Mouse (Mus musculus) heart, embryonic 15.5 days (tissue): Measurements from ENCODE around the gene Ntn3. TPM values are rescaled to one million over a fixed set of nuclear protein-coding genes. Genes with fewer than 3 reads are reported as not detected.

ENCODE experiments used
- ATAC-seq: fragments of 200-750 bp; cut with Nextera tagmentation; replicated peaks from 2 replicates; pipeline ENCODE4 v1.8.0; 2017; ENCODE audit warnings: low read depth, moderate TSS enrichment; ENCODE audit not compliant: insufficient number of reproducible peaks, insufficient read depth, low FRiP score
- H3K27ac ChIP-seq: fragments of 300-500 bp; sonication (generic); 2 replicates; pipeline ENCODE4 v1.5.1; 2015; ENCODE audit warnings: mild to moderate bottlenecking, inconsistent platforms
- H3K27me3 ChIP-seq: fragments of 300-500 bp; sonication (generic); 2 replicates; pipeline ENCODE4 v1.6.1; 2015; ENCODE audit warnings: inconsistent platforms
- H3K36me3 ChIP-seq: fragments of 300-500 bp; sonication (generic); 2 replicates; pipeline ENCODE4 v1.6.1; 2015; ENCODE audit warnings: mild to moderate bottlenecking, inconsistent platforms
- H3K4me1 ChIP-seq: fragments of 300-500 bp; sonication (generic); replicated peaks from 2 replicates; pipeline ENCODE4 v1.6.1; 2015; ENCODE audit warnings: inconsistent platforms
- H3K4me2 ChIP-seq: fragments of 300-500 bp; sonication (generic); 2 replicates; pipeline ENCODE4 v1.6.1; 2015; ENCODE audit warnings: inconsistent platforms, mild to moderate bottlenecking, moderate library complexity
- H3K4me3 ChIP-seq: fragments of 300-500 bp; sonication (generic); 2 replicates; pipeline ENCODE4 v1.5.1; 2015; ENCODE audit warnings: mild to moderate bottlenecking, inconsistent platforms
- H3K9ac ChIP-seq: fragments of 300-500 bp; sonication (generic); 2 replicates; pipeline ENCODE4 v1.6.1; 2015; ENCODE audit warnings: mild to moderate bottlenecking, inconsistent platforms
- H3K9me3 ChIP-seq: fragments of 300-500 bp; sonication (generic); replicated peaks from 2 replicates; pipeline ENCODE4 v1.6.1; 2016; ENCODE audit warnings: inconsistent platforms
- WGBS: fragments of 180-500 bp; shearing (Covaris S2); methylation state at CpG from one replicate; pipeline ENCODE4 v1.1.7; 2015; ENCODE audit warnings: mixed read lengths; 5-methylcytosine and 5-hydroxymethylcytosine counted together
- polyA plus RNA-seq: library from polyadenylated mRNA; unstranded; fragments of >200 nt; fragmentation: Nextera tagmentation; extraction: Ambion mirVana; gene quantifications from 2 replicates; pipeline ENCODE4 v1.2.1, GENCODE M21; 2015

The Ntn3 gene
- polyA plus RNA-seq, 1 experiment from 2014 or later: 1.9 TPM

DNA sequence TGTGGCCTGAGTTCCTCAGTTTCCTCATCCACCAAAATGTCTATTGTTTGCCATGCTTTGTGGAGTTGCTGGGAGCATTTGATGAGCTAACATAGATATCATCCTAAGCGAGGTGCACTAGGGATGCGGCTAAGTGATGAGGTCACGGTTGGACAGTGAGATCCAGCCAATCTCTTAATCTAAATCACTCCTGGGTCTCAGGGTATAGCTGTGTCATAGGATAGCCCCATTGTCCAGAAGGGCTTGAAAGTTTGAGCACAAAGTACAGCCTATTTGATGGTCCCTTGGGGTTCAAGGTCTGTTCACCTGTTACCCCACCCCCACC, 547 bp upstream of the Ntn3 start:
- no peak overlapping the region for H3K9ac ChIP-seq
- no peak overlapping the region for H3K4me2 ChIP-seq
- 65% methylated on average over 3 of the region's 3 CpGs for WGBS
- H3K4me1 ChIP-seq: peaks cover 59% of the 10 kb centered on the region
- no peaks in the 10 kb centered on the region for H3K36me3 ChIP-seq
- peaks cover 51% of the 10 kb centered on the region for H3K27me3 ChIP-seq
- no peaks in the 10 kb centered on the region for H3K9me3 ChIP-seq
- ATAC-seq: no peak
- peak overlapping the region; percentile 66; the same call in 1 of the 2 replicates for H3K27ac ChIP-seq
- H3K4me3 ChIP-seq: no peak overlapping the region

DNA sequence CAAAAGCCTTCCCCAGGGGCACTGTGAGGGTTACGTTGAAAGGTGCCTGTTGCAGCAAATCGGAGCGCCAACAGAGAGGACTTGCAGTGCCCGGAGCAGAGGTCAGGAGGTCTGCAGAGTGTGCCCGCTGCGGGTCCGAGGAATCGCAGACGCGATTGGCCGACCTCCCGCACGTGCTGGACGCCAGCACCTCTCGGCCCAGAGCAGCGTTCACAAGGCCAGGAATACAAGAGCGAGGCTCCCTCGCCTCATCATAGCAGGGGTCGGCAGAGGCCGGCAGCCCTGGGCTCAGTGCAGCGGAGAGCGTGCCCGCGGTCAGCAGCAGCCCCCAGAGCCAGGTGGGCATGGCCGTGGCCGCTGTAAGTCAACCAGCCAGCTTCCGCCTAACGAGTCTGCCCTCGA, 689 bp downstream of the Ntn3 start:
- Histone ChIP-seq H3K4me2 (peak overlapping the region; percentile 80), H3K9me3 (no peaks in the 10 kb centered on the region), H3K9ac (peak overlapping the region; percentile 70), H3K36me3 (no peaks in the 10 kb centered on the region), H3K27ac (peak overlapping the region; percentile 66), H3K4me1 (peaks cover 71% of the 10 kb centered on the region), H3K4me3 (peak overlapping the region; percentile 53), H3K27me3 (peaks cover 51% of the 10 kb centered on the region)
- ATAC-seq: no peak
- 4% methylated on average over 29 of the region's 29 CpGs for WGBS

DNA sequence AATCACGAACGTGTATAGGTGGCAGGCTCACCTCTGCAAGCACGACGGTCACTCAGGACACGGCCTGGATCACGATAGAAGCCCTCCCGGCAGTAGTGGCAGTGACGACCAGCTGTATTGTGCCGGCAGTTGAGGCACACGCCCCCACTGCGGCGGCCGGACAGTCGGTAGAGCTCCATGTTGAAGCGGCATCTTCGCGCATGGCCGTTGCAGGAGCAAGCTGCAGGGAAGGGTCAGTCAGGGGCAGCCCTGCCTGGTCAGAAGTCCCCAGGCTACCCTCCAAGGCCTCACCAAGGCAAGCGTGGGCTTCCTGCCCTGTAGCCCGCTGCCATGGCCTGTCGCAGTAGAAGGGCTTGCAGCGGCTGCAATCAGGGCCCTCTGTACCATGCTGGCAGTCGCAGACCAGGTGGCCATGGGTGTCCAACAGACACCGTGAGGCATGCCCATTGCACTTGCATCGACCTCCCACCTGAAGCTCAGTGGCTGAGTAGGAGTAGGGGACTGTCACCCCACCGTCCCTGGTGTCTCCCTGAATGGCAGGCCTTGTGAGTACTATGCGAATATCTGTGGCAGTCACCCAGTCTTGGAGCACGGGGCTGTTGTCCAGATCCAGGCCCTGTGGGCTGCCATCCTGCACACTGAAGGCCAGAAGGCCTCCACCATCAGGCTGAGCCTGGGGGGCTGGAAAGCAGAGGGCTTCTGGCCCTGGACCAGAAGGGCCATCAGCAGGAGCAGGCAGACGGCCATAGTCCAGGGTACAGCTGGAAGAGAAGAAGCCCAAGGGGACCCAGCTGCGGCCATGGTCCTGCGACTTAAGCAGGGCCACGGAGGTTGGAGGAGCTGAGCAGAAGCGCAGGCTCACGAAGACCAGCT, 1.3 kb downstream of the Ntn3 start:
- H3K9ac ChIP-seq: peak overlapping the region; percentile 70; the same call in 1 of the 2 replicates
- no peaks in the 10 kb centered on the region for H3K9me3 ChIP-seq
- peaks cover 76% of the 10 kb centered on the region for H3K4me1 ChIP-seq
- WGBS: 71% methylated on average over 34 of the region's 34 CpGs
- peaks cover 51% of the 10 kb centered on the region for H3K27me3 ChIP-seq
- peak overlapping the region; percentile 66; the same call in 1 of the 2 replicates for H3K27ac ChIP-seq
- H3K4me3 ChIP-seq: peak overlapping the region; percentile 53
- H3K4me2 ChIP-seq: peak overlapping the region; percentile 80
- no peaks in the 10 kb centered on the region for H3K36me3 ChIP-seq
- ATAC-seq: no peak

DNA sequence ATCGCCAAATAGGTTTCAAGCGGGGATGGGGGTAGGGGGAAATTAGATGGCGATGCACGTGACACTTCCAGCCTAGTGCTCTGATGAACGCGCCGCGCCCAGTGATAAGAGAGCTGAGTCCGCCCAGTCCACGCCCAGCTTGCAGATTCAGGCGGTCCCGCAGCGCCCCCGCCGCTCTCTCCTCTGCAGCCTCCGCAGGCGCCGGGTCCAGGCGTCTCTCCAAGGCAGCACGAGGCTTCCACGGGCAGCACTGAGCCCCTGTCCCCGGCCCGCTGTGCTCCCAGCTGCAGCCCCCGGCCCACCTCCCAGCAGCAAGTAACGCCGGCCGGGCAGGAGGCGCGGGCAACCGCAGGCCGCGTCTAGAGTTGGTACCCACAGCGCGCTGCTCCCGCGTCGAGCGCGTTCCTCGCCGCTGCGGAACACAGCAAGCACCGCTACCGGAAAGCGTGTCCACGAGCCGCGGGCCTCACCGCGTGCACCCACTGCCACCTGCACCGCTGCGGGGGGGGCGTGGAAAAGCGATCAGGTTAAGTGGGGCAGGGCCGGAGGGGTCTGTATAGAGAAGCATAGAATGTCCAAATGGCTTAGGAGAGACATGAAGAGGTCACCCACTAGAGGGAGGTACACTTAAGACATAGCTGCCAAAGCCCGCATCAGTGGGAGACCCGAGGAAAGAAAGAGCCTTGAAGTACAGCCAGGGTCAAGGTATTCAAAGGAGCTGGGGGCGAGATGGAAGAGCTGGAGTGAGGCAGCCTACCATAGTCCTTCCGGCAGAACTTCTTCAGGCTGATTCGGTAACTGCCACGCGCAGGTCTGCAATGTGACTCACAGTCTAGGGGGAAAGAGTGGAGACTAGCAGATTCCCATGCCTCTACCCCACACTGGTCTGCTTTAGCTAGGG, 2.6 kb downstream of the Ntn3 start:
- Histone ChIP-seq H3K4me3 (peak overlapping the region; percentile 57), H3K27me3 (peaks cover 43% of the 10 kb centered on the region), H3K4me1 (peaks cover 75% of the 10 kb centered on the region), H3K27ac (no peak overlapping the region), H3K36me3 (no peaks in the 10 kb centered on the region), H3K9ac (peak overlapping the region; percentile 51), H3K9me3 (no peaks in the 10 kb centered on the region), H3K4me2 (peak overlapping the region; percentile 80)
- no peak; the same call in 1 of the 2 replicates for ATAC-seq
- 5% methylated on average over 61 of the region's 62 CpGs for WGBS

DNA sequence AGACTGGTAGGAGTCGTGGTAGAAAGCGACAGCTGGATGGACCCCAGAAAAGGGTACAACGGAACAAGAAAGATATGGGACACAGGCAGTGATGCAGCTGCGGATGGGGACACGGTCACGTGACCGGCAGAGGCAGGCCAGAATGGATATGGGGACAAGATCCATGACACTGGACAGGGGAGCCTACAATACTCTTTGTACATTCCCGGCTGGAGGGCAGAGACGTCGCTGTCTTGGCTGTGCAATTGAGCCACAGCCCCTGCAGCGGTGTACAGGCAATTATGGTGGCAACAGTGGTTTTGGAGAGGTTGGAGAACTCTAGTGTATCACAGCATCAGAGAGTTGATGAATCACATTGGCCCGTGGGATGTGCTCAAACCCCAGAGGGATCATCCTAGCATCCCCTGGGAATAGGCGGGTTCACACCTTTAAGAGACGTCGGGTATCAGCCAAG, 3.4 kb downstream of the Ntn3 start:
- peak overlapping the region; percentile 61; the same call in 1 of the 2 replicates for H3K9ac ChIP-seq
- 4% methylated on average over 15 of the region's 15 CpGs for WGBS
- no peaks in the 10 kb centered on the region for H3K36me3 ChIP-seq
- H3K27me3 ChIP-seq: peaks cover 36% of the 10 kb centered on the region
- ATAC-seq: peak; percentile 0; the same call in 1 of the 2 replicates
- peak overlapping the region; percentile 80 for H3K4me2 ChIP-seq
- peak overlapping the region; percentile 57 for H3K4me3 ChIP-seq
- peaks cover 67% of the 10 kb centered on the region for H3K4me1 ChIP-seq
- no peaks in the 10 kb centered on the region for H3K9me3 ChIP-seq
- peak overlapping the region; percentile 45; the same call in 1 of the 2 replicates for H3K27ac ChIP-seq

DNA sequence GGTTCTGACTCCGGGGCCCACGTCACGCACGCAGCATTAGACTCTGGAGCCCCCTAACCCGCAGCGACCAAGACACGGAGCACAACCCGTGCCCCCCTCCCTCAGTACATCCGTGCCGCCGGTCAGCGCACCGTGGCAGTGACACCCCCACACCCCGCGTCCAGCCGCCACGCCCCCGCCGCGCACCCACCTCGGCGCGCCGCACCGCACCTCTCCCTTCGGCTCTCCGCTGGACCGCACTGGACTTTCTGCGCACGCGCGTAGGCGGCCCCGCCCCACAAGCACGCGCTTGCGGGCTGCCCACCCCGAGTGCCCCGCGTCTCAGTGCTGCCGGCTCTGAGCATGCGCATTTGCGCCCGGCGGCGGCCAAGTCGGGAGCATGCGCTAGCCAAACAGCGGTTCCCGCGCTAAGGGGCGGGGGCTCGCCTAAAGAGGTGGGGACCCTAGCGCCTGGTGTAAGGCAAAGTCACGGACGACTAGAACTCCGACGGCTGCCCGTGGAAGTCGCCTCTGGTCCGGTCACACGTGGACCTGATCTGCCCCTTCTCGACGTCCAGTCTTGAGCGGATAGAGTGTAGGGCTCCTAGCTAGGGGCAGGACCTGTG, 3.9 kb downstream of the Ntn3 start, which contains the start of gene Tbc1d24:
Tbc1d24 (minus strand) TSS at position 279 of the 605 bp plus-strand sequence.
- Histone ChIP-seq H3K9me3 (no peaks in the 10 kb centered on the region), H3K9ac (peak within 1 kb of the TSS; percentile 61), H3K27me3 (peaks cover 31% of the 10 kb centered on the region), H3K36me3 (no peaks in the 10 kb centered on the region), H3K4me2 (peak within 1 kb of the TSS; percentile 80), H3K27ac (peak within 1 kb of the TSS; percentile 45), H3K4me1 (peaks cover 64% of the 10 kb centered on the region), H3K4me3 (peak within 1 kb of the TSS; percentile 57)
- peak; percentile 70 for ATAC-seq
- WGBS: under 1% methylated on average over 65 of the region's 65 CpGs

DNA sequence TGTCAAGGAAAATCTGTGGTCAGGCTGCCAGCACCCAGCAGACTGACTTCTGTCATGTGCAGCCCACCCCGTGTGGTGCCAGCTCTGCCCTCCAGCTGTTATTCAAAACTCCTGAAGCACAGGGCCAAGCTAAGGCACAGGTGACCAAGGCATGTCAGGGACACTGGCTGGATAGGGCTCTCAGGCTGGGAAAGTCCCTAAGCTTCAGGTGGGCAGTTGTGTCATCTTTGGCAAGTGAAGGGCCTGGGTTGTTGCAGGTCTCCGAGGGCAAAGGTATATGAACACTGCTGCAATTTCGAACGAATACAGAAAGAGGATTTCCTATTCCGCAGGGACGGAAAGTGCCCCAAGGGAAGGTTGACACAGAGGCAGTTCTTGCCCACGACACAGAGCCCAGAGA, 4.5 kb downstream of the Ntn3 start:
- peak overlapping the region; percentile 61 for H3K9ac ChIP-seq
- peak overlapping the region; percentile 57 for H3K4me3 ChIP-seq
- no peaks in the 10 kb centered on the region for H3K9me3 ChIP-seq
- H3K27ac ChIP-seq: peak overlapping the region; percentile 17
- H3K4me1 ChIP-seq: peaks cover 70% of the 10 kb centered on the region
- no peaks in the 10 kb centered on the region for H3K36me3 ChIP-seq
- 6% methylated on average over 7 of the region's 7 CpGs for WGBS
- peaks cover 25% of the 10 kb centered on the region for H3K27me3 ChIP-seq
- no peak for ATAC-seq
- H3K4me2 ChIP-seq: peak overlapping the region; percentile 80

DNA sequence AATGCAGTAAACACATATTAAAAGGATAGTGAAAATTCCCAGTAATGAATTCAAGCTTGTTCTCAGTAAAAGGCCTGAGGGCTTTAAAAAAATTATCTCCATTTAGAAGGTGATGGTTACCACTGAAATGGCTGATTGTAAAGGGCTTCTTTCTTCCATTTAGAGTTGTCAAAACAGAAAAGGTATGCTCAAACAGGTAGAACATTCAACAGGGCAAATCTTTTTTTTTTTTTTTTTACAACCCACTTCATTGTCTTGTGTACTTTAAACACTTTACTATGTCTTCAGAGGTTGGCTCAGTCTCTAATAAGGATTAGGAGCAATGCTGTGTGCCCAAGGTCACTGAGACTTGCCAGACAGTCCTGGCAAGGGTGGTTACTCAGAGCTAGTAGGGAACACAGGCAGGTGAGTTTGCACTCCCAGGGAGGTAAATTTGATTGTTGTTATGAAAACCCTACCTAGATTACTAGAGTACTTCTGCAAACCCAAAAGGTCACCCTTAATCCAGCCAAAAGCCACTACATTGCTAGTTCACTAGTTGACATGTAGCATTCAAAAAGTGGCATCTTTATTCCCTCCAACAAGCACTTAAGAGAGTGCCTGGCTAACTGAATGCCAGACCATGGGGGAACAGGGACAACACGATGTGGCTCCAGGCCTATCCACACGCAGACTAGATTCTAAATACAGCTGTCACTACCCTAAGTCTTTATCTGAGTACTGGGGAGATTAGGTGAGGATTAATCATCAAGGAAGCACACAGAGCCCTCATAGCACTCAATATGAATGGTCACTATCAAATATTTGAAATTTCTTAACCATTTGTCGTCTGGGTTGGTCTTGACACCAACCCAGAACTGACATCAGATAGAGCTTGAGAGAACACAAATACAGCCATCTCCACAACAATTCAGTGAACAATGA, 5.5 kb downstream of the Ntn3 start:
- no peak for ATAC-seq
- peak overlapping the region; percentile 57; the same call in 1 of the 2 replicates for H3K4me3 ChIP-seq
- no peaks in the 10 kb centered on the region for H3K36me3 ChIP-seq
- H3K4me1 ChIP-seq: peaks cover 70% of the 10 kb centered on the region
- H3K9me3 ChIP-seq: no peaks in the 10 kb centered on the region
- peaks cover 24% of the 10 kb centered on the region for H3K27me3 ChIP-seq
- H3K27ac ChIP-seq: 0 out of 2 replicates have a peak overlapping the region, but pooled peaks have one; percentile 16
- H3K4me2 ChIP-seq: peak overlapping the region; percentile 80
- no peak overlapping the region; the same call in 1 of the 2 replicates for H3K9ac ChIP-seq
- 40% methylated on average over 3 of the region's 3 CpGs for WGBS

DNA sequence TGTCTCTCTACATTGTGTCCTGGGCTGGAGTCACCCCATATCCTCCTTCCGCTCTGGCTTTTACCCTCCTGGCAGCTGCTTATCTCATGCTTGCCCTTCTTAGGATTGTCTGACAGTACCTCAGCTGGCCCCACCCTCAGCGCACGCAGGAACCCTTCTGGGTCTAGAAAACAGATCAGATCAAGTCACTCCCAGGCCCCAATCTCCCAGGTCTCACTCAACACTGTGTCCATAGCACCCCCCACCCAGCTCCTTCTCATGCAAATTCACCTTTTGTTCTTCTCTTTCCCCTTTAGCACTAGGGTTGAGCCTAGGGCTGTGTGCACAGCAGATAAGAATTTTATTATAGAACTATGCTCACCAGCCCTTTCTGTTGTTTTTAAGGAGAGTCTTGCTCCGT, 6.3 kb downstream of the Ntn3 start:
- no peak for ATAC-seq
- Histone ChIP-seq H3K4me2 (peak overlapping the region; percentile 20), H3K27me3 (peaks cover 21% of the 10 kb centered on the region), H3K27ac (0 out of 2 replicates have a peak overlapping the region, but pooled peaks have one; percentile 16), H3K4me3 (no peak overlapping the region), H3K36me3 (no peaks in the 10 kb centered on the region), H3K9ac (peak overlapping the region; percentile 11; the same call in 1 of the 2 replicates), H3K9me3 (no peaks in the 10 kb centered on the region), H3K4me1 (peaks cover 62% of the 10 kb centered on the region)
- WGBS: 36% methylated on average over 4 of the region's 4 CpGs

DNA sequence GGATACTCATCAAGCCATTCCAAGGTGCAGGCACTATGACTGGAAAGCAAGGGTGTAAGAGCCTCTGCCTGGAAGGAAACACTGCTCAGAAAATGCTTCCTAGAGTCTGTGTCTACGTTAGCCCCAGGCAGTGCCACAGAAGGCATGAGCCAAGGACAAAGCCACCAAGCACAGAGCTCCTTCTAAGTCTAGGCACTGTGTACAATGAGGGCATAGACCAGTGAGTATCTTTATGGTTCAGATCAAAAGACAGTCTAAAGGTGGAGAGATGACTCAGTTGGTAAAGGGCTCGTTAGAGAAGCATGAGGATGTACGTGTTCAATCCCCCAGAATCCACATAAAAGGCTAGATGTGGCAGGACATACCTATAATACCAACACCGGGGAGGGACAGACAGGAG, 8.2 kb downstream of the Ntn3 start:
- no peak overlapping the region for H3K4me3 ChIP-seq
- no peak overlapping the region for H3K4me2 ChIP-seq
- no peak overlapping the region for H3K9ac ChIP-seq
- H3K27ac ChIP-seq: no peak overlapping the region
- H3K27me3 ChIP-seq: peaks cover 3% of the 10 kb centered on the region; the same call in 1 of the 2 replicates
- H3K4me1 ChIP-seq: peaks cover 56% of the 10 kb centered on the region
- H3K9me3 ChIP-seq: no peaks in the 10 kb centered on the region
- no peaks in the 10 kb centered on the region for H3K36me3 ChIP-seq
- no peak for ATAC-seq
- 71% methylated on average over 4 of the region's 4 CpGs for WGBS
